Mouse (Mus musculus) effector memory CD4-positive, alpha-beta T cell, adult 5 months (primary cell): ENCODE results near the gene Dynll2. TPM values are rescaled to one million over a fixed set of nuclear protein-coding genes. Genes with fewer than 3 reads are reported as not detected.

ENCODE experiments used
- polyA plus RNA-seq: library from polyadenylated mRNA; unstranded; fragments of 100-300 nt; shearing (Covaris generic); gene quantifications from one replicate; pipeline ENCODE4 v1.2.1, GENCODE M21; 2017

The Dynll2 gene
- 19.6 TPM for polyA plus RNA-seq

GRCm38 (mm10) chr11:87986831-87987793 is at the start of gene Dynll2:
Dynll2 (minus strand) TSS chr11:87987533.

Other genes starting within 250 kb of the Dynll2 start
- gene Supt4a, start 250.0 kb downstream of the Dynll2 start, polyA plus RNA-seq = 418 TPM
- 2.2 TPM for gene Tspoap1, start 227.0 kb downstream of the Dynll2 start, polyA plus RNA-seq
- gene Mpo, start 194.0 kb downstream of the Dynll2 start, polyA plus RNA-seq = not detected
- gene Lpo, start 159.2 kb downstream of the Dynll2 start, polyA plus RNA-seq = not detected
- 15.5 TPM for gene Mks1, start 134.3 kb downstream of the Dynll2 start, polyA plus RNA-seq
- not detected for gene Epx, start 112.0 kb downstream of the Dynll2 start, polyA plus RNA-seq
- not detected for gene Olfr462, start 95.3 kb downstream of the Dynll2 start, polyA plus RNA-seq
- gene Olfr463, start 90.1 kb downstream of the Dynll2 start, polyA plus RNA-seq = not detected
- not detected for gene Olfr464, start 66.6 kb downstream of the Dynll2 start, polyA plus RNA-seq
- gene Srsf1, start 59.8 kb upstream of the Dynll2 start, polyA plus RNA-seq = 236 TPM
- gene Vezf1, start 80.7 kb upstream of the Dynll2 start, polyA plus RNA-seq = 47.2 TPM
- 1.1 TPM for gene Cuedc1, start 110.5 kb upstream of the Dynll2 start, polyA plus RNA-seq
- 45.5 TPM for gene Mrps23, start 216.9 kb upstream of the Dynll2 start, polyA plus RNA-seq